ENCODE assay signal across 8 mouse cellular contexts in genomic region chr19:24899578-24900544, GRCm38 (mm10). TPM values are rescaled to one million over a fixed set of nuclear protein-coding genes. Genes with fewer than 3 reads are reported as not detected.
DNase-seq lines count a peak whose midpoint lies in the region; ATAC-seq and TF ChIP-seq lines count a peak whose summit lies in the region.
"Had no signal": no experiment of that assay in that cellular context is flagged by ENCODE, and none has a peak within 500 bp of the region (broad histone marks: within the 10 kb centered on the region; RNA-seq: fewer than 3 reads in every experiment).

No protein-coding gene starts in this region.

- ATAC-seq in embryonic facial prominence, embryonic 13.5 days (ENCODE audit: insufficient number of reproducible peaks, insufficient read depth, low FRiP score, low TSS enrichment, low read depth): peak; percentile 48; the same call in 1 of the 2 replicates
- ATAC-seq in hindbrain, embryonic 14.5 days (ENCODE audit: low FRiP score): peak; percentile 54; the same call in 1 of the 2 replicates
- no peak for ATAC-seq in liver, embryonic 15.5 days (ENCODE audit: insufficient read depth)

- H3K4me1 ChIP-seq in spleen, adult 2 months (ENCODE audit: control insufficient read depth, insufficient read depth, insufficient read length): peaks cover 11% of the 10 kb centered on the region
- peaks cover 24% of the 10 kb centered on the region for H3K4me1 ChIP-seq in embryonic facial prominence, embryonic 13.5 days
- peaks cover 17% of the 10 kb centered on the region; the same call in 1 of the 2 replicates for H3K4me1 ChIP-seq in hindbrain, embryonic 14.5 days (replicated peaks; ENCODE audit: control insufficient read depth, insufficient read depth, low read length)
- H3K4me1 ChIP-seq in liver, embryonic 15.5 days (replicated peaks): no peaks in the 10 kb centered on the region

- H3K36me3 ChIP-seq in spleen, adult 2 months (ENCODE audit: control insufficient read depth, insufficient read depth, low read length): no peaks in the 10 kb centered on the region
- H3K36me3 ChIP-seq in embryonic facial prominence, embryonic 13.5 days: no peaks in the 10 kb centered on the region
- no peaks in the 10 kb centered on the region for H3K36me3 ChIP-seq in hindbrain, embryonic 14.5 days (replicated peaks; ENCODE audit: control insufficient read depth, insufficient read depth)
- no peaks in the 10 kb centered on the region for H3K36me3 ChIP-seq in liver, embryonic 15.5 days (replicated peaks)

- H3K4me2 ChIP-seq in embryonic facial prominence, embryonic 13.5 days: peak overlapping the region; percentile 75
- peak overlapping the region; percentile 58 for H3K4me2 ChIP-seq in hindbrain, embryonic 14.5 days (replicated peaks)
- H3K4me2 ChIP-seq in liver, embryonic 15.5 days: peak overlapping the region; percentile 48

- TF ChIP-seq CTCF in spleen, adult 2 months (IDR thresholded peaks at IDR 0.05; ENCODE audit: extremely low read depth, insufficient read depth, insufficient read length, insufficient replicate concordance): no peak

- no peak for TF ChIP-seq POLR2A in spleen, adult 2 months (IDR thresholded peaks at IDR 0.05; ENCODE audit: low read depth, low read length)

- peak in 1 of 2 experiments; percentile 17 for DNase-seq in spleen, adult 2 months (ENCODE audit: low read depth in 1 of 2, low spot score in 2 of 2)
- no peak for DNase-seq in spleen, adult 12 weeks (ENCODE audit: low spot score)
- DNase-seq in hindbrain, embryonic 14.5 days (ENCODE audit: low spot score): no peak
- peak; percentile 33 to 74 for DNase-seq in spleen, postnatal 4 days (ENCODE audit: low spot score in 2 of 2)
- no peak for DNase-seq in ovary, adult 18-20 months (ENCODE audit: low spot score)

- no peaks in the 10 kb centered on the region for H3K9me3 ChIP-seq in embryonic facial prominence, embryonic 13.5 days
- H3K9me3 ChIP-seq in hindbrain, embryonic 14.5 days (ENCODE audit: control insufficient read depth, low read length): no peaks in the 10 kb centered on the region
- H3K9me3 ChIP-seq in liver, embryonic 15.5 days (replicated peaks): no peaks in the 10 kb centered on the region

- no peak overlapping the region for H3K27ac ChIP-seq in spleen, adult 2 months (ENCODE audit: insufficient read depth, low read length)
- H3K27ac ChIP-seq in embryonic facial prominence, embryonic 13.5 days: no peak overlapping the region
- H3K27ac ChIP-seq in hindbrain, embryonic 14.5 days: no peak overlapping the region
- no peak overlapping the region for H3K27ac ChIP-seq in liver, embryonic 15.5 days (replicated peaks)

- H3K27me3 ChIP-seq in spleen, adult 2 months (ENCODE audit: control insufficient read depth, insufficient read depth, low read length): peaks cover 23% of the 10 kb centered on the region
- H3K27me3 ChIP-seq in embryonic facial prominence, embryonic 13.5 days: peaks cover 94% of the 10 kb centered on the region
- H3K27me3 ChIP-seq in hindbrain, embryonic 14.5 days (ENCODE audit: control insufficient read depth, insufficient read depth, low read length): peaks cover 83% of the 10 kb centered on the region
- H3K27me3 ChIP-seq in liver, embryonic 15.5 days: peaks cover 96% of the 10 kb centered on the region

- H3K9ac ChIP-seq in embryonic facial prominence, embryonic 13.5 days: no peak overlapping the region
- H3K9ac ChIP-seq in hindbrain, embryonic 14.5 days: no peak overlapping the region
- no peak overlapping the region for H3K9ac ChIP-seq in liver, embryonic 15.5 days

- WGBS in spleen, adult 2 months: 2% methylated on average over 84 of the region's 84 CpGs
- under 1% methylated on average over 84 of the region's 84 CpGs for WGBS in embryonic facial prominence, embryonic 13.5 days
- under 1% methylated on average over 83 of the region's 84 CpGs for WGBS in hindbrain, embryonic 14.5 days
- WGBS in liver, embryonic 15.5 days (ENCODE audit: insufficient replicate concordance): 1% methylated on average over 84 of the region's 84 CpGs

- peak overlapping the region; percentile 35; the same call in 1 of the 2 replicates for H3K4me3 ChIP-seq in spleen, adult 2 months (ENCODE audit: extremely low read depth, insufficient read depth, insufficient read length)
- peak overlapping the region; percentile 40 for H3K4me3 ChIP-seq in embryonic facial prominence, embryonic 13.5 days
- peak overlapping the region; percentile 34 for H3K4me3 ChIP-seq in hindbrain, embryonic 14.5 days (replicated peaks; ENCODE audit: low read length)
- peak overlapping the region; percentile 20 for H3K4me3 ChIP-seq in liver, embryonic 15.5 days (replicated peaks)

RNA-seq across cellular contexts. Expression of gene Foxd4, which starts 1.1 kb away (rescaled TPM):
- 0.13 and 0.20 TPM in 2 replicates for polyA plus RNA-seq in spleen, adult 2 months (2012; rRNA removed)
- polyA plus RNA-seq in embryonic facial prominence, embryonic 13.5 days (2015; fragmentation: Nextera tagmentation; extraction: Ambion mirVana): not detected in 2 replicates
- 0.13 and 0.23 TPM in 2 replicates for polyA plus RNA-seq in hindbrain, embryonic 14.5 days (2014; fragmentation: Nextera tagmentation; extraction: Ambion mirVana)
- 0.06 TPM in 1 of 2 replicates, not detected in the other for polyA plus RNA-seq in liver, embryonic 15.5 days (2015; fragmentation: Nextera tagmentation; extraction: Ambion mirVana)
- polyA plus RNA-seq: cortical plate, adult 2 months had no signal

RNA-seq across cellular contexts. Expression of gene Gm10053, which starts 24.4 kb away (rescaled TPM):
- 1.1 and 1.2 TPM in 2 replicates for polyA plus RNA-seq in spleen, adult 2 months (2012; rRNA removed)
- 206 and 207 TPM in 2 replicates for polyA plus RNA-seq in embryonic facial prominence, embryonic 13.5 days (2015; fragmentation: Nextera tagmentation; extraction: Ambion mirVana)
- polyA plus RNA-seq in hindbrain, embryonic 14.5 days (2014; fragmentation: Nextera tagmentation; extraction: Ambion mirVana): 296 and 310 TPM in 2 replicates
- 126 and 132 TPM in 2 replicates for polyA plus RNA-seq in liver, embryonic 15.5 days (2015; fragmentation: Nextera tagmentation; extraction: Ambion mirVana)

RNA-seq across cellular contexts. Expression of gene Pgm5, which starts 38.2 kb away (rescaled TPM):
- polyA plus RNA-seq in spleen, adult 2 months (2012; rRNA removed): 0.44 and 0.62 TPM in 2 replicates
- 5.0 and 6.5 TPM in 2 replicates for polyA plus RNA-seq in embryonic facial prominence, embryonic 13.5 days (2015; fragmentation: Nextera tagmentation; extraction: Ambion mirVana)
- 1.1 and 1.5 TPM in 2 replicates for polyA plus RNA-seq in hindbrain, embryonic 14.5 days (2014; fragmentation: Nextera tagmentation; extraction: Ambion mirVana)
- 0.03 and 0.07 TPM in 2 replicates for polyA plus RNA-seq in liver, embryonic 15.5 days (2015; fragmentation: Nextera tagmentation; extraction: Ambion mirVana)

Comparison
In these comparisons a context has a peak if more than half of its experiments do, and no peak if none do; other contexts are left out.
1. DNase-seq: peak in spleen, postnatal 4 days (2 of 2); none in spleen, adult 12 weeks (single experiment), hindbrain, embryonic 14.5 days (single experiment) and ovary, adult 18-20 months (single experiment).
2. RNA of gene Gm10053, which starts 24.4 kb away (polyA plus RNA-seq): 296 to 310 TPM in hindbrain, embryonic 14.5 days, 206 to 207 TPM in embryonic facial prominence, embryonic 13.5 days and 126 to 132 TPM in liver, embryonic 15.5 days; 1.1 to 1.2 TPM in spleen, adult 2 months; every median in the first group is over 10 times any median in the second.
3. Peak in every context shown above with its lines, with median percentiles within 50 percentile points of each other: H3K4me3 ChIP-seq and H3K4me2 ChIP-seq.